Mouse (Mus musculus): ENCODE measurements around the gene Map3k1.

Gene Map3k1

DNA sequence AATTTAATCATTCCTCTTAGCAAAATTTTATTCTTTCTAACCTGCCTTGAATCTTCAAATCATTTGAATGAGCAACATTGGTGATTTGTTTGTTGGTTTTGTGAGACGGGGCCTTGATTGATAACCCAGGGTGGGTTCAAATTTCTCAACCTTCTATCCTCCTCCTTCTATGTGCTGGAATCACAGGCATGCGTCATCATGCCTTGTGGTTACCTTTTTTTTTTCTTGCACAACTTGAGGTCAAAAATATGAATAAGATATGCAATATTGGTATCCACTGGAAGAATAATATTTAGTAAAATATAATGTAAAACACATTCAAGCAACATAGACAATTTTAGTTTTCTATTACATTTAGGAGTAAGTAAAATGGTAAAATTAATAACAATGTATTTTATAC, 3.9 kb upstream of the Map3k1 start:
- no peak for DNase-seq

DNA sequence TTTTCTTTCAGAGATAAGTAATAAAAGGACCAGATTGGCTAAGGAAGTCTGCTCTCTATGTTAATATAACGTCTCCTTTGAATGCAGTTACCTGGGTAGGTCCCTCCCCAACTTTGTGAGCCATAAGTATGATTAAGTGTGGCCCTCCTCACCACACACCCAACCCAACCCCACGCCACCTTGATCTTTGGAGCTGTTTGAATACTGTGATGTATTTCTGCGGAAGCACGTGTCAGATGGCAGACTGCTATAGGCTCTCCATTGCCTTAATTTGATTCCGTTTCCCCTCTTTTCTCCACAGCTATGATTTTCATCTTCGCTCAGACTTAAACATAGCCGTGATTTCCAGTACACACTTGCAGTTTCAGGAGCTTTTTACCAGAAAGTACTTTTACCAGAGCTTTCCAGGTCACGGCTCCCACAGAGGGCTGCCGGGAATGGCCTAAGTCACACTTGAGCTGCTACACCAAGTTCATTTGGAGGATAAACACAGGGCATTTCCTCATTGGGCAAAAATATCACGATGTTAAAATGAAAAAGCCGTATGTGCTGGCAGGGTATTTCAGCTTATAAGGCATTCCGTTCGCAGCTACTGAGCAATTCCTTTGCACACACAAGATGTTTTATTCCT, 2.3 kb upstream of the Map3k1 start:
- DNase-seq: no peak

DNA sequence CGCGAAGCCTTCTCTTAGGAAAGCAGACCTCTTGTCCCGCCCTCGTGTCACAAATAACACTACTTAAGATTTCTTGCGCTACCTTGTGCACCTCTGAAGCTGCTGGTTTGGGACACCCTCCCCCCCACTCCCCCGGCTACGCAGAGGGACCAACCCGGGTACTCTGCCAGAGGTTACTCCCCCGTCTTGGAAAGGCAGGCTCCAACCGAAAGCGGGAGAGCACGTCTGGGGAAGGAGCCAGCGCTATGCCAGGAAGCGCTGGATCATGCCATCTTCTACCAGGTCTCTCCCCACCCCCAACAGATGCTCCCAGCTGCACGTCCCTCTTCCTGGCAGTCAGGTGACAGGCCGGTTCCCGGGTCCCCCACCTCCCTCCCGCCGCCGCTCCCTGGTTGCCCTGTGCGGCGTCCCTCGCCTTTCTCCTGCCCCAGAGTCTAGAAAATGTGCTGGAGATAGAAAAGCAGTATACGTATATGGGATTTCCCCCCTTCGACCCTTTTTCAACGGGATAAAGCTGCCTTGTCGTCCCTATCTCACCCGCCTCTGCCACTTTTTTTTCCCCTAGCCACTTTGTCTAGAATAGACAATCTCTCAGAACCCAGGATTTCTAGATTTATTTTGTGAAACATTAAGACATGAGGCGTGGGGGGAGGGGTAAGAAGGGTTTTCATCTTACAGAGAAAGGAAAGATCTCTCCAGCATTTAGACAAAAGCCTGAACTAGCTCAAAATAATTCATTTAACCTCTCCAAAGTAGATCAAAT, 854 bp upstream of the Map3k1 start:
- peak in 1 of 2 experiments; percentile 66 for DNase-seq

DNA sequence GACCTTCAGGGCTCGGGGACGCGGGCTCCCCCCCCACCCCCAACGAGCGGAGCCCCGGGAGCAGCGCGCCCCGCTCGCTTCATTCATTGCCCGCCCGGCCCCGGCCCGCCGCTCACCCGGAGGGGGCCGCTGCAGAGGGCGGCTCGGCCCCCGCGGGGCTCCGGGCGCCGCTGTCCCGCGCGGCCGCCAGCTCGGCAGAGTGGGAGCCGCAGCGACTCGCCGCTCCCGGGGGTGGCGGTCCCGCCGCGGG, 481 bp downstream of the Map3k1 start:
- no peak for DNase-seq

DNA sequence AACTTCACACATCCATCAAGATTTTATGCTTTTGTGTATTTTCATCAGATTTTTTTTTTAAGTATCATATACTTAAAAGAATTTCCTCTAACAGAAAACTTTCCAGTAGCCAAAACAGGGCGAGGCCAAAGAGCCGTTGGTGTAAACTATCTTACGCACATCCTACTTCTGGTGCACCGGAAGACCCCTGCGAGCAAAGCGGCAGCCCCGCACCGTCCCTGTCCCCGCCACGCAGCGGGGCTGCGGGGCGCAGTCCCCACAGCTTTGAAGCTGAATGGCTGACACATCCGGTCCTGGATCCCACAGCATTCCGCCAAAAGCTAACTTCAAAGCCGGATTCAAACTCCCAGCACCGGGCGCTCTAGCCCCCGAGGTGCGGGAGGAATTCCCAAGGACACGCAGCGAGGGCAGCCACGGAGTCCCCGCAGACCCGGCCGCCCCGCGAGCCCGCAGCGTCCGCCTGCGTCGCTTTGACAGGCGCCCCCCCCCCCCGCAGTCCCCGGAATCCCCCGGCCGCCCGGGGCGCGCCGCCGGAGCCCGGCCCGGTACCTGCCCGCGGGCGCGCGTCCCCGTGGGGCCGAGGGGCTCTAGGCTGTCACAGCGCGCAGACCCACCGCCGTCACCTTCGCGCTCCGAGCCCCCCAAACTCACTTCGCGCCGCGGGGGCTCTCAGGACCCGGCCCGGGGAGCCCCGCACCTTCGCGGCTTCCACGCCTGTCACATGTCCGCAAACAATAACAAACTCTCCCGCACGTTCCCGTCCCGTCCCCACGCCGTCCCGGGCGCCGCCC, 1.0 kb downstream of the Map3k1 start:
- peak; percentile 34 to 38 for DNase-seq

DNA sequence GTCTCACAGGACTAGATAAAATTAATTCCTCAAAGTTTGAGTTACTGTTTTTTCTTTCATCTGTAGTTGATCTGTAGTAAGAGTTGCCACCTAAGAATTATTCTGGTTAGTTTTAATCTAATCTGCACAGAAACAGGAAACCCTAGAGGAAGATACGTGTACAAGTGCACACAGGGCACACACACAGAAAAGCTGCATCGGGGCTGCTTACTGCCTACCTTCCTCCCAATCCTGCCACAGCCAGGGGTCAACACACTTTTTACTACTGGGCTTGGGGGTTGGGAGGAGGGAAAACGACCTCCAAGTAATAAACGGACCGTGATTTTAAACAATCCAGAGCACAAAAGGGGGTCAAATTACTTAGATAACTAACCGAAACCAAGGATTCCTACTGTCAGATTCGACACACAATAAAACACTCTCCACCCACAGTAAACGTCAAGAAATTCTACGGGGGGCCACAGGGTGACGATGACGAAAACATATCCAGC, 1.6 kb downstream of the Map3k1 start:
- DNase-seq: no peak

DNA sequence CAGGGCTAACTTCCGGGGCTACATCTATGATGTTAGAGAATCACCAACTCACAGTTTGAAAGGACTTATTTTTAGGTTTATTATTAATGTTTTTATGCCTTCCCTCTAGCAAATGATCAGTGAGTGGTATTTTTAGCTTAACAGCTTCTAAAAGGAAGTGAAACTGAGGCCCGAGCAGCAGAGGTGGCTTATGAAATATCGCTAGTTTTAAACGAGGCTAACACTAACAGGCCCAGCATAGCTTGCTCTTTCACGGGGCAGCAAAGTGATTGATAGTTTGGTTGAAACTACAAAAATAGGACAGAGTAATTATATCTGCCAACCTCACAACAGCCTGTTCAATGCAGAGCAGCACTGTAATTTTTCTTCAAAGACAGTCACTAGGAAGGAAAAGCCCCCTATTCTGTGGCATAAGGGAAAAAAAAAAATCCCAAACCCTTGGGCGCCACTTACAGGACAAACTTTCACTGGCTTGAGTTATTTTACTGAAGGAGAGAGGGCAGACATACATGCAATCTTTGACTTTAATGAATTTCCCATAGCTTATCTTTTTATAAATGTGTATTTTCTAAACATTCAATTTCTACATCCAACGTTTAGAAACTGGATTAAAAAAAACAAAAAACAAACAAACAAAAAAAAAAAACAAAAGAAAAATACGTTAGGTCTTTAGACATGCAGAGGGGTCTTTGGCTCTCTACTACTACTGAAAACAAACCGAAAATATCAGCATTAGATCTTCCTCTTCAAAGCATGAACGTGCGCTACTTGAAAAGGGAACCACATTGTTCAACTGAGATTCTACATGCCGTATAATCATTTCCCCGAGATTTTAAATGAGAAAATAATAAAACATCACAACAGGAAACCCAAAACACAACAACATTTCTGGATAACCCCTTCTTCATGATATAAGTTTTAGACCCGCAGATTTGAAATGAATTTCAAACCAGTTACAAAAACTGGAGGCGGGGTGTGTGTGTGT, 2.8 kb downstream of the Map3k1 start:
- DNase-seq: no peak

DNA sequence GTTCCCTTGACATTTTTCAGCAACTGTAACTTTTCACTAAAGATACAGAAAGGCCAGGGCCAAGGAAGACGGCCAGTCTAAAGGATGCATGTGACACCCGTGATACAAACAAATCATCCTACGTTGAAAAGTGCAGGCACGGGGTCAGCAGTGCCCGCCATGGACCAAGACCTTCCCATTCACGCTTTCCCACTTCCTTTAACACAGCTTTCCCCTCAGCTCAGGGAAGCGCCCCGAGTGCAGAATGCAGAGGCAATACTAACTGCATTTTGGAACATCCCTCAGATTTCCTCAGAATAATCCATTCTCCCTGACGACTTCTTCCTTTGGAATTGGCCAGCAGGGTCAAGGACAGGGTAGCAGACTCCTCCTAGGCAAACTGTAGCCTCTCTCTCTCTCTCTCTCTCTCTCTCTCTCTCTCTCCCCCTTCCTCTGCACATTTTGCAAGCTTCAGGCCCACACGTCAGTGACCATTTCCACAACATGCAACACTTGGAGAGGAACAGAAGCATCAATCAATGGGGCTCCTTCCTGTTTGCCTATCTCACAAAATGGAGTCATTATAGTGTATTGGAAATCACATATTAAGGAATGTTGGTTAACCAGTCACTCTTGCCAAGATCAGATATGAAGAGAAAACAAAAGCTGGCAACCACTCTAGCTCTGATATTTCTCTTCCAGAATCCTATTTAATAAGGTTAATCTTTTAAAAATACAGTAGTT, 3.7 kb downstream of the Map3k1 start:
- peak in 1 of 2 experiments; percentile 40 for DNase-seq

DNA sequence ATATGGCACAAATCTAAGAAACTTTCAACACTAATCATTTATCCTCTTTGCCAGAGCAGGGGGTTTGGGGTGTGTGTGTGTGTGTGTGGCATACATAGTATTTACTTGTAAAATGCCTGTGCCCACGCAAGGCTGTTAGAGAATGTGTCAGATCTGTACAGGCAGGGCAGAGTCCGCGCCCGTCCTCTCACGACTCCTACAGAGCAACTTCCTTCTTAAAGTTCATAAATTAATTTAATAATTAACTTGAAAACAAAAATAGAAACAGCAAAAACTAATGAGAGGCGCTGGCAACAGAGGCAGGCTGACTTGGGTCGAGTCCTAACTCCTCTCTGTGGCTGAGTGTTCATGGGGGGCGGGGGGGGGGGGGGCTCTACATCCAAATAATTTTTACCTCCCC, 4.6 kb downstream of the Map3k1 start:
- DNase-seq: no peak

DNA sequence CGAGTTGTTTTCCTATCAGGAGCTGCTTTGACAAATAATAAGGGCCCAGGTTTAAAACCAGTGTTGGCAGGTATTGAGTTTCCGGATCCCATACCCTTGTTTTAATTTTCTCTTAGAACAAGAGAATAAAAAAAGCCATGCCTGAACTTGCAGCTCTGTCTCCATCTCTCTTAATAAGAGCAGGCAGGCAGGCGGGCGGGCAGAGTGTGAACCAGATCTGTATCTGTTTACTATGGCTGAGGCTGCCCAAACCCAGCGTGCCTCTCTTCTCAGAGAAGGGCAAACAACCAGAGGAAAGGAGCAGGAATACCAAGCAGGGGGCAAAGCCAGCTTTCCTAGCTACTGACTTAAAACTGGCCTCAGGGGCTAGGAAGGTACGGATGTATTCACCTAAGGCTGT, 5.3 kb downstream of the Map3k1 start:
- no peak for DNase-seq

DNA sequence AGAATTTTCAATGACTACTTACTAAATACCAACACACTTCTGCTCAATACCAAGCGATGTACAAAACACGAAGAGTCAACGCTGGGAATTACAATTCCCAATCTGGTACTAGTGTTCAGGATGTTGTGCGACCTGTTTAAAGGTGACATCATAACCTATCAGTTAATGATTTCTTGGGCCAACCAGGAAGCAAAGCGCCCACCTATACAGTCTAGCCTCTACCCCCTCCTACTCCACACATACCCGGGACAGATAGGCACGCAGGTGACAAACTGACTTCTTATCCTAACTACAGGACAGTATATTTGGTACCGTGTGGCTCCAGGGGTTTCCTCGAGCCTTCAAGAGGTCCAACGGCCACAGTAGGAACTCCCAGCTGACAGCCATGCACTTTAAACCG, 5.9 kb downstream of the Map3k1 start:
- DNase-seq: no peak

DNA sequence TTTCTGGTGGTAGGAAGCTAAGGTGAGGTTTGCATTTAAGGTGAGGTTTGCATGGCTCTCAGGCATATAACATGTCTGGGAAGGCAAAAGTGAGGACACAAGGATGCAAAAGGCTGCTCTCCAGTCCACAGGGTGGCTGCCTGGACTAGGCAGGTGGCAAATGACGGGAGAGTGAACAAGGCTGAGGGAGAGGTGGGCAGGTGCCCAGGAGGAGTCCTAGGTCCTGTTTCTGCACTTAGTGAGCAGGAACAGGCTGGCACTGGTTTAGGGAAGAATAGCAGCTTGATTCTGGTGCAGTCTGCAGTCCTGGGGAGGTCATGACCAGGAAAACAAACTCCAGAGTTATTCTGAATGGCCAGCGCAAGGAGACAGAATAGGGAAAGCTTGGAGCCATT, 6.5 kb downstream of the Map3k1 start:
- no peak for DNase-seq

DNA sequence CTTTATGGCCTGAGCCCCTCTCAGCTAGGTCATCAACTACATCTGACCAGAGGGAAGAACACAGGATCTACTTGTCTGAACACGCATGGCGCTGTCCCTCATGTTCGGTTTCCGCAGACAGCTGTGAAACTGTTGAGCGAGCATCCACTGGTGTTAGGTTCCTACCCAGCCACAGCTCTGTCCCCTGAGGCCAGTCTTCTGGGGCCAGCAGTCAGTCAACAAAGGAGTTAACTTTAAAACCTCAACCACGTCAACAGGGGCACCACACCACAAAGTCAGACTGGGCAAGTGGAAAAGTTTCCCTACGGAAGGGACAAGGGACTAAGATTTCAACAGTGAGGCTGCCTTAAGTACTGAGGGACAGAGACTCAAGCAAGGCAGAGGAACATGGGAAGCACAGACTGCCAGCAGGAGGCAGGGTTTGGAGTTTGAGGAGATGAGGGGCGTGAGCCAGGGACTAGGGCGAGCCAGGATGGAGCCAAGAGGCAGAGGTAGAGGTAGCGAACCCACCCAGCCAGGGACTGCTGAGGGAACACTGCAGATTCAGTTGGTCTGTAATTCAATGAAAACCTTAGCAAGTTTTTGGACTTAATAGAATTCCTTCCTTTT, 7.0 kb downstream of the Map3k1 start:
- no peak for DNase-seq

DNA sequence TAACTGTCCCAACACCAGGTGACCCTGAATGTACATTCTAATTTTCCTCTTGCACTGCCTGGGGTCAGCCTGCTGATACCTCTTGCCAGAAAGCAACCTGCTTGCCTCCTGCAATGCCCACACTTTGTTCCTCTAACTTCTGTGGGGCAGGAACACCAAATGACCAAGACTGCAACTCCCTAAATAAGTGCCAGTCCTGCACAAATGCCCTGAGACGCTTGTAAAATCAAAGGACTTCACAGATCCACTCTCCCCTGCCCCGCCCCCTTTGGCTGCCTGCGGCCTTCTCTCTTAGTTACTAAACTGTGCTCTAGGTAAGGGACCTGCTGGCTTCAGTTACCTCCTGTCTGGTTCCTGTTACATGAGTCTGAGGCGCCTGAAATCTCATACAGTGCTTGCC, 7.9 kb downstream of the Map3k1 start:
- DNase-seq: peak in 1 of 2 experiments; percentile 53

DNA sequence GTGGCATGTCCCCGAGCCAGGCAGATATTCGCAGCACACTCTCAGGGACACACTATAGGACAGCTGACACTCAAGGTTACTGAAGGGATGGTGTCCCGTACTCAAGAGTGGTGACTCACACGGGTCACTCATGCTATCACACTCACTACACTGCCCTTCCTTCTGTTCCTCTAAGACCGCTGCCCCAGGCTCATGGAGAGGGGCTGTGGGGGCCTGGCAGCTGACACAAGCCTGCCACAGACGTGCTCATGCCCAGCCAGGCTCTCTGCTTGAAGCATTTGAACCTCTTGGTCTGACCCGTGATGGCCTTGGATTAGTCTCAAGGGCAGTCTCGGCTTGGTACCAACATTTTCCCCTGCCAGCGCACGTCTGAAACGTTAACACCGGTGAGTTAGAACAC, 10.7 kb downstream of the Map3k1 start:
- peak; percentile 37 to 58 for DNase-seq

DNA sequence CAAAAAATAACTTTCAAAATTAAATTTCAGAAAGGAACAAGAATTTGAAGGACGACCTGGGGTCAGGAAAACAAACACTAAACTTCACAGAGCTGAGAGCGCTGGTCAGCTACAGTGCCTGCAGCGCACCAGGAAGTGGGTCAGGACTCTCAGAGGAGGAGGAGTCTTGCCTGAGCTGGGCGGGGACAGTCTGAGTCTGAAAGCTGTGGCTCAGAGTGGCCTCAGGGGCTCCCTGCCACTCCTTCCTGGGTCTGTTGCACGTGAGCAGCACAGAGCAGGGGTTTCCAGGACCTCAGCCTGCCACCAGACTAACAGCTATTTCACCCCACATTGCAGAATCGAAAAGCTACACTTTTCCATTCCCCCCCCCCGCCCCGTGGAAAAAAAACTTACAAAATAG, 11.8 kb downstream of the Map3k1 start:
- DNase-seq: peak; percentile 88 to 91

DNA sequence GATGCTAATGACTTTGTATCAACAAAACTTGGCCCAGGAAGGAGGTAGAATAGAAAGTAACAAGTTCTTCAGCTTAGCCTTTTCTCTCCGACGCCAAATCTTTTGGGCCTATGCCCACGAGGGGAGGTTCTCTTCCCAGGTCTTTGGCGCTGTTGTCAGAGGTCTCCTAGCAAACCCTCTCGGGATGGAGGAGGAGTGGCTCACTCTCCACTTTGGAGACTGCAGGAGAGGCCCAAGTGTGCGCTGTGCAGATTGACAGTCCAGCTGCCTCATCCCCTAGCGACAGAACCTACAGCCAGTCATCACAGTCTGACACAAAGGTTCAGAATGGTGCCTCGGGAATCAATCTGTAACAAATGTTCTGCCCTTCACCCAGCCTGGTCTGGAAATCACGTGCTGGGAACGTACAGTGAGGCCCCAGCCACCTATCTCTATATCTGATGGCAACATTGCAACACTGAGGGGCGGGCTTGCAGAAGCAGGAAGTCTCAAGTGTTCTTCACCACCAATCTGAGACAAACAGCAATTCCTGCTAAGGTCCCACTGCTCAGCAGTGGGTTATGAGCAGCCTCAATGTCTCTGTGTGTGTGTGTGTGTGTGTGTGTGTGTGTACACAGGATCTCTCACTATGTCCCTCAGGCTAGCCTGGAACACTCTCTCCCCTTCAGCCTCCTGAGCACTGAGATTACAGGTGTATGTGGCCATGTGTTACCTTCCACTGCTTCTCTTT, 12.4 kb downstream of the Map3k1 start:
- DNase-seq: peak; percentile 74 to 85

DNA sequence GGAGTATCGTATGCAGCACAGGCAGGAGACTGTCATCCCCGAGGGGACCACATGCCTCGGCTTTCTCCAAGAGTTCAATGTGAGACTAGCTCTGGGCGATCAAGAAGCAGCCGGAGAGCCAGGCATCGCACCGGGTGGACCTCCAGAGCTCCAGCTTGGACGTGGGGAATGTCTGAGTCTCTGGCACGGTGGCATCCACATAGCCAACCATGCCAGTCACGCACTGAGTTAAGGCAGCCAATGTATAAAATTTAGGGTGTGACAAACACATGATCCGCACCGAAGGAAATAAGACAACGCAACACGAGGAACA, 15.9 kb downstream of the Map3k1 start:
- no peak for DNase-seq

DNA sequence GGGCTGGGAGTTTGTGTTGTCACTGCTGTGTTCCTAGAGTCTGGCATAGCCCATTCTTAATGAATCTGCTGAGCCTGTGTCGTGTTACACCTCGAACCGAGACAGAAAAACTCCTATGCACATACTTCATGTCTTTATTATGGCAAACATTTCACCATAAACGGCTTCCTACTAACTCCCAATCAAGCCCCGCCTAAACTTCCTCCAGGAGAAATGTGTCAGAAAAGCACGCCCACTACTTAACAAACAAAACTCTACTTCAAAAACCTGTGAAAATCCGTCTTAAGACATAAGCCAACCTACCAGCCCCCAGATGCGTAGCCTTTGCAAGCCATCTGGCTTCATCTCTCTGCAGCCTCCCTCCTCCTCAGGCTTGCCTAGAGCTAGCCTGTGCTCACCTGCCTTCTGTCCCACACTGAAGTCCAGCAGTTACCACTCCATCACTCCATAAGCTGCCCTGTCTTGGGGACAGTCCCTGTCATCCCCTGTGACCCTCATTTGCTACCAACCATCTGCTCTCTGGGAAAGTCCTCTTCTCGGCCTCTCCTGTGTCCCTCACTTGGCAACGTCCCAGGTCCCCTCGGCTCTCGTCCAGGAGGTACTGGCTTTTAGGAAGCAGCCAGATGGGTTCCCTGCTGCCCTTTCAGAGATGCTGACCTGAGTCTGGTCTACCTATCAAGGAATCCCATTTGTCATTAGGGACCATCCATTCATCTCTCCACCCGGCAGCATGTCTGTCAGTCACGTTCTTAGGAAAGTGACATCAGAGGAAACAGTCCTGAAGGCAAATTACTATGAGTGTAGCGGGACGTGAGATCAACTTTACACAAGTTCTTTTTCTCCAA, 16.4 kb downstream of the Map3k1 start:
- DNase-seq: no peak

DNA sequence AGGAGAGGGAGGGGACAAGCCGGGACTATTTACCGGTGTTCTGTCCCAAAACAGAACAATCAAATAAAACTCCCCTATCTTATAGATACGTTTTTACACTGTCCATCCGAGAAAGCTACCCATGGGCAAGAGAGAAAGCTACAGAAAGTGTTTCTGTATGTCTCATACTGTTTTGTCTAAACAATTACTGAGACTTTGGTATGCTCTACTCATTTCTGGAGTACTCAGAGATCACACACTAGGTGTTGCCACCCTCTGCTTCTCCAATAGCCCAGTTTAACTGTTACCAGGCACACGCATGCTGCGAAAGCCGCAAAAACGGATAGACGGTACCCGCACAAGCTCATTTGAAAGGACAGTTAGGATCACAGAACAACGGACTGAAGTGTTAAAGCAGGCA, 17.2 kb downstream of the Map3k1 start:
- no peak for DNase-seq
